In the genomic region with DNA sequence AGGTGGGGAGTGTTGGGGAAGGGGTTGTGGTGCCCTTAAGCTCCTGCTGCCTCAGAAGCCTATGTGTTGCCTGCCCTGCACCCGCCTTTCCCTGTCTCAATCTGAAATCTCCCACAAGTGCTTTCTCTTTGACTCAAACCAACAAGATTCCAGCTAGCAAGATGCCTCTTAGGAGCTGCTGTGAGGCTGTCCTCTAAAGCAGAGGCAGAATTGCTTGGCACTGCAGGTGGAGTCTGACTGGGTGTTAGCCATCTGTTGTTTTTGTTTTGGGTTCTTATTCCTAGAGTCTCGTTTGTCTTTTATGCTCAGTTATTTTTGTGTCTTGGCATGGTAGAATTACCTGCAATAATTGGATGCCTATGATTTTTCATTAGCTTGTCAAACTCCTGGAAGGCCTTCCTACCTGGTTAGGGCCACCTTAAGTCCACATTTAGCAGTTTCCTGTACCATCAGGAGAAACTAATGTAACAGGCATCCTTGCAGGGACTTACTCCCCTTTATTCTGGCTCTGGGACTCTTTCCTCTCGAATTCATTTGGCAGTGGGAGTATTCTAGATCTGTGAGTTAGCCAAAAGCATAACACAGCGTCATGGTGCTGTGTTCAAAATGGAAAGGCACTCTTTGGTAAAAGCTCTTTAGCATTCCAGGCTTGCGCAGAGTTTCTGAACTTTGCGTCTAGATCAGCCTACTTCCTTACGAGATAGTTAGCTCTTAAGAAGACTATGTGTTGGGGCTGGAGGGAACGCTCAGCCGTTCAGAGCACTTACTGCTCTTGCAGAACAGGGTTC, we compare ENCODE assay signal across 14 mouse cellular contexts. TPM values are rescaled to one million over a fixed set of nuclear protein-coding genes. Genes with fewer than 3 reads are reported as not detected.
DNase-seq lines count a peak whose midpoint lies in the region; ATAC-seq lines count a peak whose summit lies in the region.
"Had no signal": no experiment of that assay in that cellular context is flagged by ENCODE, and none has a peak within 500 bp of the region (broad histone marks: within the 10 kb centered on the region; RNA-seq: fewer than 3 reads in every experiment).

No protein-coding gene starts in this region.

- ATAC-seq in forebrain, embryonic 14.5 days, result no peak
- ATAC-seq in forebrain, embryonic 12.5 days (ENCODE audit: low FRiP score), result no peak
- ATAC-seq: lung, postnatal 0 days had no signal

- no peaks in the 10 kb centered on the region; the same call in 1 of the 2 replicates for H3K4me1 ChIP-seq in forebrain, embryonic 14.5 days (ENCODE audit: control insufficient read depth, insufficient read depth, low read length)
- peaks cover 9% of the 10 kb centered on the region for H3K4me1 ChIP-seq in forebrain, embryonic 12.5 days

- no peak overlapping the region for H3K4me3 ChIP-seq in forebrain, embryonic 14.5 days (ENCODE audit: low read depth, low read length)
- no peak overlapping the region for H3K4me3 ChIP-seq in forebrain, embryonic 12.5 days (replicated peaks)
- H3K4me3 ChIP-seq: limb, embryonic 10.5 days had no signal

- 80% methylated on average over 9 of the region's 9 CpGs for WGBS in forebrain, embryonic 14.5 days
- 89% methylated on average over 9 of the region's 9 CpGs for WGBS in forebrain, embryonic 12.5 days

- no peak overlapping the region for H3K9ac ChIP-seq in forebrain, embryonic 14.5 days (ENCODE audit: low read length)
- H3K9ac ChIP-seq in forebrain, embryonic 12.5 days, result no peak overlapping the region

- H3K27me3 ChIP-seq in forebrain, embryonic 14.5 days (replicated peaks; ENCODE audit: control insufficient read depth, insufficient read depth, low read length), result no peaks in the 10 kb centered on the region
- H3K27me3 ChIP-seq in forebrain, embryonic 12.5 days, result no peaks in the 10 kb centered on the region

- intact Hi-C loops in left cerebral cortex, postnatal 36 days (cut with DNase I), result no loop called here
- intact Hi-C loops in left cerebral cortex, postnatal 4 days (cut with DNase I), result no loop called here

- H3K4me2 ChIP-seq in forebrain, embryonic 14.5 days (ENCODE audit: low read length), result no peak overlapping the region
- H3K4me2 ChIP-seq in forebrain, embryonic 12.5 days, result no peak overlapping the region
- H3K4me2 ChIP-seq: midbrain, embryonic 11.5 days had no signal

- H3K27ac ChIP-seq in forebrain, embryonic 14.5 days (ENCODE audit: low read depth, low read length), result no peak overlapping the region
- no peak overlapping the region for H3K27ac ChIP-seq in forebrain, embryonic 12.5 days
- H3K27ac ChIP-seq: limb, embryonic 10.5 days had no signal

- DNase-seq in forebrain, embryonic 14.5 days (ENCODE audit: low spot score), result peak; percentile 25
- DNase-seq in left cerebral cortex, postnatal 36 days (ENCODE audit: low spot score in 2 of 2), result peak; percentile 16 to 22
- DNase-seq in left cerebral cortex, postnatal 4 days, result no peak
- DNase-seq in cerebellum, adult 11 months, result peak; percentile 21
- DNase-seq in cerebellum, postnatal 25 days, result peak; percentile 56 to 61
- no peak for DNase-seq in gastrocnemius, postnatal 10 days
- DNase-seq in c-Kit-positive CD71-positive TER-119-positive erythroid progenitor cells, embryonic 14.5 days (ENCODE audit: low spot score), result no peak
- DNase-seq: adrenal gland, postnatal 14 days; gastrocnemius, postnatal 36 days; kidney, adult 18-20 months had no signal

- H3K36me3 ChIP-seq in forebrain, embryonic 14.5 days (ENCODE audit: control insufficient read depth, insufficient read depth, low read length), result no peaks in the 10 kb centered on the region
- H3K36me3 ChIP-seq in forebrain, embryonic 12.5 days (replicated peaks), result no peaks in the 10 kb centered on the region
- H3K36me3 ChIP-seq: limb, embryonic 10.5 days had no signal

- H3K9me3 ChIP-seq in forebrain, embryonic 14.5 days (replicated peaks; ENCODE audit: control insufficient read depth, low read length), result no peaks in the 10 kb centered on the region
- no peaks in the 10 kb centered on the region for H3K9me3 ChIP-seq in forebrain, embryonic 12.5 days
- H3K9me3 ChIP-seq: limb, embryonic 10.5 days had no signal

RNA-seq across cellular contexts. Expression of a gene that starts 8.5 kb away (rescaled TPM):
- polyA plus RNA-seq in forebrain, embryonic 14.5 days (2014; fragmentation: Nextera tagmentation; extraction: Ambion mirVana), result 30.5 and 30.7 TPM in 2 replicates
- polyA plus RNA-seq in forebrain, embryonic 12.5 days (2016; fragmentation: Nextera tagmentation; extraction: Ambion mirVana), result 46.7 and 47.6 TPM in 2 replicates
- 10 to 100 TPM; 53.9 to 82.7 TPM for total RNA-seq in left cerebral cortex, postnatal 36 days (2021)
- total RNA-seq in left cerebral cortex, postnatal 4 days (2021), result 10 to 100 TPM; 81.9 to 88.8 TPM
- total RNA-seq in gastrocnemius, postnatal 10 days (2021), result 10 to 100 TPM; 21.5 to 33.6 TPM

Comparison
In these comparisons a context has a peak if more than half of its experiments do, and no peak if none do; other contexts are left out.
1. DNase-seq: peak in forebrain, embryonic 14.5 days (single experiment), left cerebral cortex, postnatal 36 days (2 of 2), cerebellum, adult 11 months (single experiment) and cerebellum, postnatal 25 days (2 of 2); none in left cerebral cortex, postnatal 4 days (single experiment), gastrocnemius, postnatal 10 days (single experiment) and c-Kit-positive CD71-positive TER-119-positive erythroid progenitor cells, embryonic 14.5 days (single experiment).